Mouse (Mus musculus) ES-Bruce4 (cell line): ENCODE measurements around the gene Cdc27. TPM values are rescaled to one million over a fixed set of nuclear protein-coding genes. Genes with fewer than 3 reads are reported as not detected.

Source experiments
- H3K27ac ChIP-seq: 2 replicates; pipeline ENCODE4 v1.5.1; 2012; ENCODE audit warnings: low read length, inconsistent platforms; ENCODE audit not compliant: insufficient read depth
- H3K27me3 ChIP-seq: 2 replicates; pipeline ENCODE4 v1.6.1; 2012; ENCODE audit warnings: mild to moderate bottlenecking, low read length, inconsistent platforms; ENCODE audit not compliant: control insufficient read depth, poor library complexity, insufficient read depth, severe bottlenecking
- H3K36me3 ChIP-seq: 2 replicates; pipeline ENCODE4 v1.6.1; 2012; ENCODE audit warnings: inconsistent platforms, mild to moderate bottlenecking, low read length, moderate library complexity; ENCODE audit not compliant: control insufficient read depth, poor library complexity, insufficient read depth, severe bottlenecking
- H3K4me1 ChIP-seq: one replicate; pipeline ENCODE4 v1.8.1; 2011; ENCODE audit warnings: low read length; ENCODE audit not compliant: control insufficient read depth, insufficient read depth
- H3K4me3 ChIP-seq: 2 replicates; pipeline ENCODE4 v1.5.1; 2011; ENCODE audit warnings: low read depth, mild to moderate bottlenecking, low read length
- H3K9ac ChIP-seq: 2 replicates; pipeline ENCODE4 v1.6.1; 2012; ENCODE audit warnings: low read depth, mild to moderate bottlenecking, inconsistent platforms; ENCODE audit not compliant: poor library complexity, severe bottlenecking
- H3K9me3 ChIP-seq: replicated peaks from 2 replicates; pipeline ENCODE4 v1.6.1; 2012; ENCODE audit warnings: mild to moderate bottlenecking, low read length, inconsistent platforms; ENCODE audit not compliant: control insufficient read depth, poor library complexity, insufficient read depth, severe bottlenecking
- CTCF ChIP-seq: IDR thresholded peaks from one replicate; pipeline ENCODE4 v1.8.1; 2011; ENCODE audit warnings: low read depth, low read length
- EP300 ChIP-seq: IDR thresholded peaks from 2 replicates; pipeline ENCODE4 v1.6.1; 2011; ENCODE audit warnings: low read depth, low read length; ENCODE audit not compliant: insufficient read depth
- POLR2A ChIP-seq: IDR thresholded peaks from one replicate; pipeline ENCODE4 v1.8.1; 2011; ENCODE audit warnings: low read length; ENCODE audit not compliant: insufficient read depth
- polyA plus RNA-seq: library from polyadenylated mRNA; stranded (reverse); fragments of >200 nt; gene quantifications from 2 replicates; pipeline ENCODE4 v1.2.4, GENCODE M21; 2011; ENCODE audit warnings: low read depth; ENCODE audit not compliant: missing spikeins, insufficient read depth, insufficient read length

Cdc27 gene
- polyA plus RNA-seq, 1 experiment = 95.2 TPM

GRCm38 (mm10) chr11:104479505-104479904 lies 70.9 kb downstream of the Cdc27 start:
- no peak for TF ChIP-seq POLR2A
- TF ChIP-seq CTCF = no peak
- no peak for TF ChIP-seq EP300
- no peaks in the 10 kb centered on the region for H3K27me3 ChIP-seq
- H3K9ac ChIP-seq = no peak overlapping the region
- no peaks in the 10 kb centered on the region for H3K36me3 ChIP-seq
- H3K4me1 ChIP-seq = peaks cover 2% of the 10 kb centered on the region
- no peak overlapping the region for H3K27ac ChIP-seq
- no peaks in the 10 kb centered on the region for H3K9me3 ChIP-seq
- no peak overlapping the region for H3K4me3 ChIP-seq

- Histone ChIP-seq H3K9me3 (no peaks in the 10 kb centered on the region), H3K9ac (peak overlapping the region; percentile 100), H3K36me3 (peaks cover 17% of the 10 kb centered on the region), H3K27ac (no peak overlapping the region), H3K27me3 (no peaks in the 10 kb centered on the region; the same call in 1 of the 2 replicates), H3K4me3 (peak overlapping the region; percentile 86), H3K4me1 (peaks cover 3% of the 10 kb centered on the region)
- TF ChIP-seq CTCF (no peak), EP300 (no peak), POLR2A (no peak)
Observed at GRCm38 (mm10) chr11:104469371-104469835, 81.0 kb downstream of the Cdc27 start.

GRCm38 (mm10) chr11:104468751-104469268 lies 81.6 kb downstream of the Cdc27 start, which contains the start of gene Kansl1:
Kansl1 (minus strand) TSS chr11:104468861.
- TF ChIP-seq EP300 = no peak
- TF ChIP-seq POLR2A = no peak
- TF ChIP-seq CTCF = no peak
- Histone ChIP-seq H3K36me3 (peaks cover 21% of the 10 kb centered on the region), H3K9me3 (no peaks in the 10 kb centered on the region), H3K27me3 (no peaks in the 10 kb centered on the region; the same call in 1 of the 2 replicates), H3K4me3 (peak within 1 kb of the TSS; percentile 86), H3K27ac (no peak within 1 kb of the TSS), H3K9ac (peak within 1 kb of the TSS; percentile 100), H3K4me1 (peaks cover 5% of the 10 kb centered on the region)

GRCm38 (mm10) chr11:104467698-104468097 lies 82.7 kb downstream of the Cdc27 start:
- TF ChIP-seq CTCF = no peak
- TF ChIP-seq POLR2A = no peak
- TF ChIP-seq EP300 = no peak
- Histone ChIP-seq H3K27ac (no peak overlapping the region), H3K4me3 (no peak overlapping the region), H3K9me3 (no peaks in the 10 kb centered on the region), H3K4me1 (peaks cover 5% of the 10 kb centered on the region), H3K36me3 (peaks cover 22% of the 10 kb centered on the region), H3K27me3 (no peaks in the 10 kb centered on the region), H3K9ac (no peak overlapping the region)

- H3K9ac ChIP-seq = no peak overlapping the region
- H3K27ac ChIP-seq = no peak overlapping the region
- no peaks in the 10 kb centered on the region for H3K9me3 ChIP-seq
- H3K4me3 ChIP-seq = no peak overlapping the region
- peaks cover 30% of the 10 kb centered on the region for H3K36me3 ChIP-seq
- H3K4me1 ChIP-seq = peaks cover 3% of the 10 kb centered on the region
- TF ChIP-seq POLR2A (no peak), CTCF (no peak), EP300 (no peak)
- H3K27me3 ChIP-seq = no peaks in the 10 kb centered on the region
Observed at GRCm38 (mm10) chr11:104461551-104461950, 88.9 kb downstream of the Cdc27 start.

GRCm38 (mm10) chr11:104459671-104460070 lies 90.7 kb downstream of the Cdc27 start:
- Histone ChIP-seq H3K27me3 (no peaks in the 10 kb centered on the region), H3K4me1 (peaks cover 3% of the 10 kb centered on the region), H3K36me3 (peaks cover 21% of the 10 kb centered on the region), H3K4me3 (no peak overlapping the region), H3K9ac (no peak overlapping the region), H3K27ac (no peak overlapping the region), H3K9me3 (no peaks in the 10 kb centered on the region)
- TF ChIP-seq CTCF = no peak
- no peak for TF ChIP-seq EP300
- no peak for TF ChIP-seq POLR2A
